Mouse (Mus musculus) effector memory CD4-positive, alpha-beta T cell, adult 7 months (primary cell): ENCODE data around the gene Espl1. TPM values are rescaled to one million over a fixed set of nuclear protein-coding genes. Genes with fewer than 3 reads are reported as not detected.

ENCODE experiments used
- polyA plus RNA-seq: library from polyadenylated mRNA; unstranded; fragments of 100-300 nt; shearing (Covaris generic); gene quantifications from one replicate; pipeline ENCODE4 v1.2.1, GENCODE M21; 2017

The Espl1 gene
- 1.2 TPM for polyA plus RNA-seq

GRCm38 (mm10) chr15:102295633-102296367 lies at the start of gene Espl1:
TSS of gene Espl1 (plus strand) at chr15:102296266.

GRCm38 (mm10) chr15:102257202-102258075 lies 38.6 kb upstream of the Espl1 start, which contains the start of gene Rarg:
TSS of gene Rarg (minus strand) at chr15:102257517.

DNA sequence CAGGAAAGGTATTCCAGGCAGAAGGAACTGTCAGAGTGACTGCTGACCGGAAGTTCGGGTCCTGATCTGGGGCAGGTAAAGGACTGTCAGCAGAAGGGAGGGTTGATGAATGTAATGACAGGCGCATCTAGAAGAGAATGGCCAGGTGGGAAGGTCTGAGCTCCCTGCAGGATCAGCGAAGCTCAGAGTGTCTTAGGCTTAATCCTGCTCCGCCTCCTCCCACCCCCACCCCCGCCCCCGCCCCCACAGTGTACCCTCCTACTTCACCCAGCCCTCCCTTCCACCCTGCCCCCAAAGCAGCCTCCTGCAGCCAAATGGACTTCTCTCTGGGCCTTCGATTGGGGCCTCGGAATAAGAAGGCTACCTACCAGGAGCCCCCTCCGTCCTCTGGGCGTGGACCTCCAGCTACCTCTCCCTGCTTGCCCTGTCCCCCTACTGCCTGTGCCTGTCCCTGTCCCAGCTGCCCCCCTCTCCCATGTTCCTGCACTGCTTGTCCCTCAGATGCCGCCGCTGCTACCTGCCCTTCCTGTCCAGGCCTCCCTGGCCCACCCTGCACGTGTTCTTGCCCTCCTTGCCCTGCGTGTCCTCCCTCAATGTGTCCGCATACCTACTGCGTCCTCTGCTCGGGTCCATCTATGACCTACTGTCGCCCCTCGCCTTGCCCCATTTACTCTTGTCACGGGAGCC lies 25.6 kb upstream of the Espl1 start, which contains the start of gene Gm9918:
Gene Gm9918 (plus strand): TSS at position 290 of the 687 bp plus-strand sequence.

GRCm38 (mm10) chr15:102279092-102279782 lies 16.8 kb upstream of the Espl1 start, which contains the start of gene Mfsd5:
TSS of gene Mfsd5 (plus strand) at chr15:102279454.

DNA sequence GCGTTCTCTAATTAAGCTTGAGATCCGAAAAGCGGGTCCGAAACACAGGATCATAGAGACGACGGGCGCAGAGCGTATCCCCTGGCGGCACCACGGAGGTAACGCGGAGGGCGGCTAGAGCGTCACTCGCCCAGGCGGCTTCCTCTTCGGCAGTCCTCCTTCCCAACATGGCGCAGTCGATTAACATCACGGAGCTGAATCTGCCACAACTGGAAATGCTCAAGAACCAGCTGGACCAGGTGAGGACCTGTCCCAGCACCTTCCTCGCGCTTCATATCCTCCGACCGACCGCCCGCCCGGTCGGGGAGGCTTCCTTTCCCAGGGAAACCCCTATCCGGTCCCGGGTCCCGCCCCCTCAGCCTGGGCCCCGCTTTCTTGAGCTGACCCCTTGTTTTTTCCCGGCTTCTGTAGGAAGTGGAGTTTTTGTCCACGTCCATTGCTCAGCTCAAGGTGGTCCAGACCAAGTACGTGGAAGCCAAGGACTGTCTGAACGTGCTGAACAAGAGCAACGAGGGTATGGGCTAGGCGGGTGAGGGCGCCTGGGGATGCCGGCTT lies 30.0 kb downstream of the Espl1 start, which contains the start of gene Pfdn5:
Gene Pfdn5 (plus strand): TSS at position 95 of the 555 bp plus-strand sequence.

GRCm38 (mm10) chr15:102331610-102332015 lies 35.5 kb downstream of the Espl1 start, which contains the start of gene Myg1:
TSS of gene Myg1 (plus strand) at chr15:102331709.

GRCm38 (mm10) chr15:102350138-102350941 lies 54.3 kb downstream of the Espl1 start, which contains the start of gene Aaas:
TSS of gene Aaas (minus strand) at chr15:102350771.

DNA sequence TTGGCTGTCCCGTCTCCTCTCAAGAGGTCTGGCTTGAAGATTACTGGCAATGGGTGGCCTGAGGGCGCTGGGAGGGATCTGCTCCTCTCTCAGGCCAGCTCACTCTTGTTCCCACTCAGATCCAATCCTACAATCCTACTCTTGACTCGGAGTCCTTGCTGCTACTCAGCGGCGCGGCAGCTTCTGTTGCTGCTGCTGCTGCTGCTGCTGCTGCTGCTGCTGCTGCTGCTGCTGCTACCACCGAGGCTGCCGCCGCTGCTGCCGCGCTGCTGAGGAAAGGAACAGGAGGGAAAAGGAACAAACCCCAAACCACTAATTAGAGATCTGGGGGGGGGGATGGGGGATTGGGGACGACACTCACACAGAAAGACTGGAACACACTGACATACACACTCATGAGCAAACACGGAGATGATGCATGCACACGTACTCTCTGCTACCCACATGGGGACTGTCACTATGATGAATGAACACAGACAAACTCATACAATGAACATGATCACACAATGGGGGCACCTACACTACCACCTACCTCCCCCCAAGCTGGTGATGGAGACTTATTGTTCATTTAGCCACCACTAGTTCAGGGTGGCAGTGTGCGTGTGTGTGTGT lies 70.8 kb downstream of the Espl1 start, which contains the start of gene Sp7:
Gene Sp7 (minus strand): TSS at position 450 of the 612 bp plus-strand sequence.

Other genes with a start within 250 kb of the Espl1 start
- gene Eif4b, start 222.5 kb upstream of the Espl1 start, polyA plus RNA-seq, result 80.1 TPM
- gene Tns2, start 195.9 kb upstream of the Espl1 start, polyA plus RNA-seq, result 4.6 TPM
- gene Spryd3, start 160.0 kb upstream of the Espl1 start, polyA plus RNA-seq, result 46.8 TPM
- gene Igfbp6, start 151.9 kb upstream of the Espl1 start, polyA plus RNA-seq, result 0.80 TPM
- gene Soat2, start 145.7 kb upstream of the Espl1 start, polyA plus RNA-seq, result 9.5 TPM
- 74.4 TPM for gene Zfp740, start 93.0 kb upstream of the Espl1 start, polyA plus RNA-seq
- 8.5 TPM for gene Csad, start 91.5 kb upstream of the Espl1 start, polyA plus RNA-seq
- gene Itgb7, start 64.3 kb upstream of the Espl1 start, polyA plus RNA-seq, result 1,327 TPM
- gene Rarg, start 38.7 kb upstream of the Espl1 start, polyA plus RNA-seq, result 18.4 TPM
- 0.40 TPM for gene Gm9918, start 25.7 kb upstream of the Espl1 start, polyA plus RNA-seq
- 40.0 TPM for gene Mfsd5, start 16.8 kb upstream of the Espl1 start, polyA plus RNA-seq
- gene Pfdn5, start 29.9 kb downstream of the Espl1 start, polyA plus RNA-seq, result 421 TPM
- 49.8 TPM for gene Myg1, start 35.4 kb downstream of the Espl1 start, polyA plus RNA-seq
- gene Aaas, start 54.5 kb downstream of the Espl1 start, polyA plus RNA-seq, result 42.9 TPM
- gene Sp7, start 70.9 kb downstream of the Espl1 start, polyA plus RNA-seq, result not detected
- 17.0 TPM for gene Sp1, start 109.9 kb downstream of the Espl1 start, polyA plus RNA-seq
- gene Amhr2, start 149.1 kb downstream of the Espl1 start, polyA plus RNA-seq, result not detected
- 682 TPM for gene Prr13, start 162.8 kb downstream of the Espl1 start, polyA plus RNA-seq
- gene Pcbp2, start 174.3 kb downstream of the Espl1 start, polyA plus RNA-seq, result 99.4 TPM
- gene Gm10337, start 207.5 kb downstream of the Espl1 start, polyA plus RNA-seq, result not detected
- gene Map3k12, start 220.8 kb downstream of the Espl1 start, polyA plus RNA-seq, result 6.5 TPM
- 56.5 TPM for gene Tarbp2, start 221.9 kb downstream of the Espl1 start, polyA plus RNA-seq
- gene Npff, start 228.7 kb downstream of the Espl1 start, polyA plus RNA-seq, result 1.7 TPM